Mouse (Mus musculus): Measurements from ENCODE around the gene Eif2s2.

- TF ChIP-seq POLR2A (IDR thresholded peaks at IDR 0.05; ENCODE audit: low read depth, low read length): no peak
- TF ChIP-seq ZC3H11A (IDR thresholded peaks at IDR 0.05; ENCODE audit: low read depth, low read length): no peak
- TF ChIP-seq SIN3A (IDR thresholded peaks at IDR 0.05; ENCODE audit: low read length): no peak
- no peak for TF ChIP-seq MYC (IDR thresholded peaks at IDR 0.05; ENCODE audit: low read depth, low read length)
- no peak for TF ChIP-seq MEF2A (IDR thresholded peaks at IDR 0.05; ENCODE audit: borderline replicate concordance, low read depth, low read length)
- no peak for TF ChIP-seq EP300 (IDR thresholded peaks at IDR 0.05; ENCODE audit: low read length)
- TF ChIP-seq CTCF (conservative IDR thresholded peaks at IDR 0.05 in 1 of 2, IDR thresholded peaks at IDR 0.05 in 1 of 2; ENCODE audit: low read depth in 2 of 2, low read length in 2 of 2): no peak
- TF ChIP-seq MAX (IDR thresholded peaks at IDR 0.05; ENCODE audit: low read length): no peak
- no peak for TF ChIP-seq TCF12 (IDR thresholded peaks at IDR 0.05; ENCODE audit: low read depth, low read length)
- TF ChIP-seq JUND (conservative IDR thresholded peaks at IDR 0.05; ENCODE audit: low read depth, low read length): no peak
- TF ChIP-seq RCOR1 (conservative IDR thresholded peaks at IDR 0.05; ENCODE audit: low read depth, low read length): no peak
- no peak for TF ChIP-seq ETS1 (conservative IDR thresholded peaks at IDR 0.05; ENCODE audit: low read depth, low read length)
Measured at GRCm38 (mm10) chr2:154865696-154866095, 27.0 kb downstream of the Eif2s2 start.
